ENCODE assay signal across 24 mouse cellular contexts in genomic region chr6:100968080-100968856, GRCm38 (mm10).
DNase-seq lines count a peak whose midpoint lies in the region; ATAC-seq and TF ChIP-seq lines count a peak whose summit lies in the region.
"Had no signal": no experiment of that assay in that cellular context is flagged by ENCODE, and none has a peak within 500 bp of the region (broad histone marks: within the 10 kb centered on the region; RNA-seq: fewer than 3 reads in every experiment).

No protein-coding gene starts in this region.

- H3K27ac ChIP-seq in forebrain, embryonic 14.5 days (ENCODE audit: low read depth, low read length), result no peak overlapping the region
- no peak overlapping the region for H3K27ac ChIP-seq in forebrain, embryonic 10.5 days
- peak overlapping the region; percentile 51 for H3K27ac ChIP-seq in left cerebral cortex, adult 2 months
- H3K27ac ChIP-seq: kidney, postnatal 0 days; limb, embryonic 15.5 days; macrophage; midbrain, embryonic 12.5 days; neural tube, embryonic 15.5 days; stomach, postnatal 0 days had no signal

- peak; percentile 33 for DNase-seq in forebrain, embryonic 14.5 days (ENCODE audit: low spot score)
- DNase-seq in forebrain, embryonic 10.5 days (ENCODE audit: extremely low spot score, low spot score), result no peak
- no peak for DNase-seq in left cerebral cortex, adult 2 months (ENCODE audit: extremely low spot score in 1 of 2, low spot score in 2 of 2)
- no peak for DNase-seq in left cerebral cortex, adult 11 months (ENCODE audit: low spot score)
- peak; percentile 37 for DNase-seq in brain, embryonic 18.5 days (ENCODE audit: low read depth, low spot score)
- peak; percentile 43 to 73 for DNase-seq in left cerebral cortex, postnatal 25 days (ENCODE audit: low spot score in 2 of 2)
- DNase-seq in cerebellum, adult 9-10 months, result no peak
- DNase-seq: cerebellum, adult 11 months; cerebellum, postnatal 36 days; gastrocnemius, postnatal 36 days; liver, postnatal 0 days; thymus, postnatal 25 days had no signal

- H3K27me3 ChIP-seq in forebrain, embryonic 14.5 days (replicated peaks; ENCODE audit: control insufficient read depth, insufficient read depth, low read length), result no peaks in the 10 kb centered on the region
- no peaks in the 10 kb centered on the region for H3K27me3 ChIP-seq in forebrain, embryonic 10.5 days (ENCODE audit: poor library complexity, severe bottlenecking)
- H3K27me3 ChIP-seq: limb, embryonic 15.5 days; midbrain, embryonic 12.5 days had no signal

- ATAC-seq in forebrain, embryonic 14.5 days, result peak; percentile 26; the same call in 1 of the 2 replicates
- ATAC-seq in granulocyte monocyte progenitor cell, adult 5-6 weeks (replicated peaks; ENCODE audit: poor library complexity, severe bottlenecking), result no peak
- ATAC-seq: CD4-positive, CD25-positive, alpha-beta regulatory T cell, adult 4 months; hindbrain, embryonic 16.5 days had no signal

- WGBS in forebrain, embryonic 14.5 days, result 85% methylated on average over 12 of the region's 12 CpGs
- WGBS in forebrain, embryonic 10.5 days, result 88% methylated on average over 12 of the region's 12 CpGs

- H3K4me2 ChIP-seq in forebrain, embryonic 14.5 days (ENCODE audit: low read length), result no peak overlapping the region
- H3K4me2 ChIP-seq: heart, embryonic 11.5 days; limb, embryonic 15.5 days; midbrain, embryonic 12.5 days; neural tube, embryonic 15.5 days had no signal

- no peaks in the 10 kb centered on the region for H3K9me3 ChIP-seq in forebrain, embryonic 14.5 days (replicated peaks; ENCODE audit: control insufficient read depth, low read length)
- H3K9me3 ChIP-seq in forebrain, embryonic 10.5 days, result no peaks in the 10 kb centered on the region
- H3K9me3 ChIP-seq: limb, embryonic 15.5 days; midbrain, embryonic 12.5 days; neural tube, embryonic 15.5 days had no signal

- intact Hi-C loops in left cerebral cortex, adult 2 months (cut with DNase I), result loop anchor here (5.0 kb wide), 2 partner anchors 76 to 229 kb away; no protein-coding TSS in a partner anchor
- intact Hi-C loops in left cerebral cortex, postnatal 25 days (cut with DNase I), result loop anchor here (1.0 to 10.0 kb wide), 2 partner anchors 223 to 287 kb away; no protein-coding TSS in a partner anchor

- H3K36me3 ChIP-seq in forebrain, embryonic 14.5 days (ENCODE audit: control insufficient read depth, insufficient read depth, low read length), result no peaks in the 10 kb centered on the region
- H3K36me3 ChIP-seq in forebrain, embryonic 10.5 days (replicated peaks), result no peaks in the 10 kb centered on the region
- H3K36me3 ChIP-seq: G1E; limb, embryonic 15.5 days; midbrain, embryonic 12.5 days; neural tube, embryonic 15.5 days had no signal

- no peak overlapping the region for H3K9ac ChIP-seq in forebrain, embryonic 14.5 days (ENCODE audit: low read length)
- H3K9ac ChIP-seq: limb, embryonic 15.5 days; liver, postnatal 0 days; midbrain, embryonic 12.5 days; neural tube, embryonic 15.5 days had no signal

- H3K4me1 ChIP-seq in forebrain, embryonic 14.5 days (ENCODE audit: control insufficient read depth, insufficient read depth, low read length), result no peaks in the 10 kb centered on the region; the same call in 1 of the 2 replicates
- H3K4me1 ChIP-seq in forebrain, embryonic 10.5 days, result peaks cover 17% of the 10 kb centered on the region; the same call in 1 of the 2 replicates

- no peak for TF ChIP-seq CTCF in left cerebral cortex, adult 2 months (IDR thresholded peaks at IDR 0.05)

- no peak overlapping the region for H3K4me3 ChIP-seq in forebrain, embryonic 14.5 days (ENCODE audit: low read depth, low read length)
- H3K4me3 ChIP-seq in forebrain, embryonic 10.5 days, result no peak overlapping the region
- no peak overlapping the region for H3K4me3 ChIP-seq in left cerebral cortex, adult 2 months
- H3K4me3 ChIP-seq: limb, embryonic 15.5 days; midbrain, embryonic 12.5 days; myocyte; neural tube, embryonic 15.5 days had no signal

Comparison
In these comparisons a context has a peak if more than half of its experiments do, and no peak if none do; other contexts are left out.
1. DNase-seq: peak in forebrain, embryonic 14.5 days (single experiment), brain, embryonic 18.5 days (single experiment) and left cerebral cortex, postnatal 25 days (2 of 2); none in forebrain, embryonic 10.5 days (single experiment), left cerebral cortex, adult 2 months (0 of 2), left cerebral cortex, adult 11 months (single experiment) and cerebellum, adult 9-10 months (single experiment).